Mouse (Mus musculus) frontal cortex, postnatal 10 days (tissue): ENCODE data around the gene Gpha2.
A peak's percentile ranks its signal among the peaks of the same experiment; 100 is the strongest.

Experiments
- DNase-seq, 2 experiments: peaks; one replicate each; pipeline ENCODE4 v3.0.0; 2022; ENCODE audit warnings: low spot score in 2 of 2, mixed read lengths in 1 of 2

Gpha2 gene

DNA sequence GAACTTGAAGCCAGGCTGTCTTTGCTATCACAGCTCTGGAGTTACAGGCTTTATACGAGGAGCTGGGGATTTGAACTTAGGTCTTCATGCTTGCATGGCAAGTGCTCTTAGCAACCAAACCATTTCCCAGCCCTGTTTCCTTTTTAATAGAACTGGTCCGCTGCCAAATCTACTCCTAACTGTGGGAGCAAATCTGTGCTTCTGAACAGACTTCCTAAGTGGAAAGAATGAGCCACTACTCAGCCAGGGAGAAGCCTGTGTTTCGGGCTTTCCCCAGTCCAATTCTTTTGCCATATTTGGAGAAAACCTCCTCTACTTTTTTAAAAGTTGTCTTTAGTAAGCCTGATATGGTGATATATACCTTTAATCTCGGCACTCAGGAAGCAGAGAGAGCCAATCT is 46.6 kb downstream of the Gpha2 start:
- no peak for DNase-seq

DNA sequence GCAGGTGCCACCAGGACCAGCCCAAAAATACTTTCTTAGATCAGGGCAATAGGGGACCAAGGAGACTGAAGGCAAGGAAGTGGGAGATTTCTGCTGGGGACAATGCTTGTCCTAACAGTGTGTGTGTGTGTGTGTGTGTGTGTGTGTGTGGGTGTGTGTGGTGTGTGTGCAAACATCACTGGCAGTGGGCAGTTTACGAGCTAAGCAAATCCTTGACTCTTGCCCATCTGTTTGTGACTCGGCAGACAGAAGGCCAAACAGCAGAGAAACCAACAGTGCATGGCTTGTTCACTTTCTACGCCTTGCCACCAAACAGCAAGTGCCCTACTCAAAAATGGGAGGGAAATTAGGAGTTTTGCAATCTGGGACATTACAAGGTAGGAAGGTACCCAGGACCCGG is 47.4 kb downstream of the Gpha2 start:
- no peak for DNase-seq

DNA sequence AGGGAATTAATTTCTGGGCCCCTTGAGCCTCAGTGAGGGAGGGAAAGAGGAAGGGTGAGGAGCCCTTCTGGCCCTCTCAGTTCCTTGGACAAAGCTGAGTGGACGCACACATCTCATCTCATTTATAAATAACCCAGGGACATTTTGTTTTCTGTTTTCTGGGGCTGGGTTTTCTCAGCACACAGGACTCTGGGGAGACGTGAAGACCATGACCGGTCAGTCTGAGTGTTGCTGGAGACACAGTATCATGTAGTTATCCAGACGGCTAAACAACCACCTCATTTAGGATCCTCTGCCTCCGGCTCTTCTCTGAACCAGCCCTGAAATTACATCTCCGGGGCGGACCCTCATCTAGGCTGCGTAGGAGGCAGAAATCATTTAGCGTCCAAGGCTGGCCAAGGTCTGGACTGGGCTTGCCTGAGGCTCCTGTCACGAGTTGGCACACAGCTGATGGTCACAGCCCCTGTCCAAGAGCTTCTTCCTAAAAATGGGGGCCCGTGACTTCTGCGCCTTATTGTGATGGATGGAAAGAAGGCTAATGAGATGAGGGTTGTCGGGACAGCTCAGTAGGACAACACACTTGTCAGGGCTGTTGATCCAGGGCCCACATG is 47.9 kb downstream of the Gpha2 start:
- no peak for DNase-seq

DNA sequence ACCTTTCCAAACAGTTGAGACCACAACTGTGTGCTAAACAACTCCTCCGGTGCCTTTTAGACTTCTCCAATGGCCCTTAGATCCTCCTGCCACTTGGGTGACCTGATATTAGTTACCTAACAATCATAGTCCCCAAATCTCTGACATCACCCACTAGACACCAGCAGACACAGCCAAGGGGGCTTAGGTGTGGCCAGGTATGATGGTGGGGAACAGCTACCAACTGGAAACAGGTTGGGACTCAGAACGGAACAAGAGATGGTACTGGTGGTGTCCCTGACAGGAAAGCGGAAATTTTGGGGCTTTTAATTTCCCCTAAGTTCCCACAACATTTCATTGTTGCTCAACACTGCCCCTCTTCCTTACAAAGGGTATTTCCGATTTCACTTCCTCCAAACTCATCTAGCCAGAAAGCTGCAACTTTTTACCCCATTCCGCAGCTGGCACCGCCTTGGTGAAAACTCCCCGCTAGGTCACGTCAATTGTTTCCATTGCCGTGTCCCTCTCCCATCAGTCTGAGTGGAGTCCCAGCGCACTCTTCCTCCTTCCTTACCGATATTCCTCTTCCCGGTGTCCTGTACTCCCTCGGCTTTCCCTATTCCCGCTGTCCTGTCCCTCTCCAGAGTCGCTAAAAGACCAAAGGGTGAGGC is 49.7 kb downstream of the Gpha2 start:
- DNase-seq, result peak in 1 of 2 experiments; percentile 30

DNA sequence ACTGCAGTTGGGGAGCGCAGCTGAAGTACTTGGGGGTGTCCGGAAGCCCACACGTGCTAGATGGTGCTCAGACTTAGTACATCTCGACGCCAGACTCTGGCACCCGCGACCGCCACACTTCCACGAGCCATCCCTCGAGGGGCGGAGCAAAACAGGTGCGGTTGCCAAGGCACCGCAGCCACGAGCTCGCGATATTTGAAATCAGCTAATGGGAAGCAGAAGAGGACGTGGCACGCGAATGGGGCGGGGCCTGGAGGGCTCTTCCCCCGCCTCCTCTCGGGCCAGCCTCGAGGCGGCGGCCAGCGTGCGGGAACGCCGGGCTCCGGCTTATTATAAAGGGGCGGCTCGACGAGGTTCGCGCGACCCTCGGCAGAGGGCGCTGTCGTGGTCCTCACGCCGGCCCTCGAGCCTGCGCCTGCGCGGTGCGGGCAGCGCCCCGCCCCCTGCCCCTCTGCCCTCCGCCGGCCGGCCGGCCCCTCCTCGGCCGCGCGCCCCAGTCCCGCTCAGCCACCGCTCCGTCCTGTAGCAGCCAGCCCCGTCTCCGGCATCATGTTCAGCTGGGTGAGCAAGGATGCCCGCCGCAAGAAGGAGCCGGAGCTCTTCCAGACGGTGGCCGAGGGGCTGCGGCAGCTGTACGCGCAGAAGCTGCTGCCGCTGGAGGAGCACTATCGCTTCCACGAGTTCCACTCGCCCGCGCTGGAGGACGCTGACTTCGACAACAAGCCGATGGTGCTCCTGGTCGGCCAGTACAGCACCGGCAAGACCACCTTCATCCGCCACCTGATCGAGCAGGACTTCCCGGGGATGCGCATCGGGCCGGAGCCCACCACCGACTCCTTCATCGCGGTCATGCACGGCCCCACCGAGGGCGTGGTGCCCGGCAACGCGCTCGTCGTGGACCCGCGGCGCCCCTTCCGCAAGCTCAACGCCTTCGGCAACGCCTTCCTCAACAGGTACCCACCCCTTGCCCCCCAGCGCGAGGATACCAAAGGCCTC is 50.5 kb downstream of the Gpha2 start, which contains the start of gene Ehd1:
Ehd1 (plus strand) TSS at position 300 of the 996 bp plus-strand sequence.
- DNase-seq, result peak; percentile 96
